Mouse (Mus musculus): Measurements from ENCODE around the gene BC005537.

Gene BC005537

DNA sequence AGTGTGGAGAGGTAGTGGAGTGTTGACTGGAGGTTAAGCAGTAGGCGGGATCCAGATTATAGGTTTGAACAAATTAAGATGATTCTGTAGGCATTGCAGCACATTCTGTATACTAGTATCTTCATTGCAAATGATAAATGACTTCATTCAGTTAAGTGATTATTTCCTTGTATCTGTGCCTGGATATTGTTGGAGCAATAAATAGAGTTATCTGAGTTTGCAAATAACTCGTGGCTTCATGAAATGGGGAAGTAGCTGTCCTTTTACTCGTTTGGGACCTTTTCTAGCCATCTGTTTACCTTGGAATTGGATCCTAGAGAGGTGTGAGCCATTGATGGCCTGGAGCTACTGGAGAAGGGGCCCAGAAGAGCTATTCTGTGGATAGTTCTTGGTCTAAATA is 38.4 kb downstream of the BC005537 start:
- DNase-seq (ENCODE audit: extremely low read depth, insufficient read length, low spot score), result no peak

- no peak for DNase-seq (ENCODE audit: extremely low read depth, insufficient read length, low spot score)
Measured at GRCm38 (mm10) chr13:24841702-24842101, 40.2 kb downstream of the BC005537 start.

- peak; percentile 16 for DNase-seq (ENCODE audit: extremely low read depth, insufficient read length, low spot score)
Measured at GRCm38 (mm10) chr13:24844983-24845955, 43.8 kb downstream of the BC005537 start, which contains the start of gene D130043K22Rik. Gene D130043K22Rik (plus strand): TSS chr13:24845135.

DNA sequence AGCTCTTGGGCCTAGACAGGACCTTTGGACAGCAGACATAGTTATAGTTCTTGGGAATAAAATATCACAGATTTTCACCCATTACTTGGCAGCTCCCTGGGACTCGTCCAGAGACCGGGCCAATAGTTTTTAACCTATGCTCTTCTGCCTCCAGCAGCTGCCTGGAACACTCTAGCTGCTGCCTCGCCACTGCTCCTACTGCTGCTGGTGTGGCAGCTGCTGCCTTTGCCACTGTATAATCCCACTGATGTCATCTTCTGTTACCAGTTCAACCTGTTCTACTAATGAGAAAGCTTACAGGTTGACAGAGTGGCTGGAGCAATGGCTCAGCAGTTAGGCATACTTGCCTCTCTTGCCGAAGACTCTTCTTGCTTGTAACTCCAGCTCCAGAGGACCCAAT is 47.9 kb downstream of the BC005537 start:
- DNase-seq (ENCODE audit: extremely low read depth, insufficient read length, low spot score), result no peak

- no peak for DNase-seq (ENCODE audit: extremely low read depth, insufficient read length, low spot score)
Measured at GRCm38 (mm10) chr13:24851989-24852388, 50.5 kb downstream of the BC005537 start.

DNA sequence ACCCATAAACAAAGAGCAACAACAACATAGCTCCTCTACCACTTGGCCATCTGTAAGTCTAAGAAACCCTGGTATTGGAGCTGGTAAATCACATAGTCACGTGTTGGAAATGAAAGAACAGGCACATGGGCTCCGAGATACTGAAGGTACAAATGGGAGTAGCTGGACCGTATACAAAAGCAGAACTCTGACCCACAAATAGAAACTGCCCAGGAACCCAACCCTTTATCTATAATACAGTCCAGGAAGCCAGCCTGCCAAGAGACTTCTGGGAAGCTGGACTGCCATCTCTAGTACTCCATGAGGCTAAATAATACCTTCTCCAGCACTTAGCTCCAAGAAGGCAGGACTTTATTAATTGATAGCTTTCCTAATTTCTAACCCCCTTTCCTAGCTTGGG is 51.1 kb downstream of the BC005537 start:
- DNase-seq (ENCODE audit: extremely low read depth, insufficient read length, low spot score), result no peak

DNA sequence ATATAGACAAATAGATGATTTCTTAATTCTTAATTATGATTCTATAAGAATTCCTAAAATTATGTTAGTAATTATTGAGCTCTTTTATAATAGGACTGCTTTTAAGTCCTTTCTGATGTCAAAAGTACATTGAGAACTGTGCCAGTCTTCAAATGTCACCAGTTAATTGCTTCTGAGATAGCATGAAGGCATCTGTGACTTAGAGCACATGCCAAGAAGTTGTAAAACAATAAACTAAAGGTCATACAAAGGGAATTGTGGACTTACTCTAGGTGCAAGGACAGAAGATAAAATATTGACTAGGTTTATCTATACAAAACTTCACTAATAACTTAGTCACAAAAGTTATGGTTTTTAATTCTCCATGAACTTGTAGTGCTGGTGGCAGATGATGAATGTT is 57.7 kb downstream of the BC005537 start:
- no peak for DNase-seq (ENCODE audit: extremely low read depth, insufficient read length, low spot score)

GRCm38 (mm10) chr13:24861084-24861483 is 59.6 kb downstream of the BC005537 start:
- DNase-seq (ENCODE audit: extremely low read depth, insufficient read length, low spot score), result no peak

DNA sequence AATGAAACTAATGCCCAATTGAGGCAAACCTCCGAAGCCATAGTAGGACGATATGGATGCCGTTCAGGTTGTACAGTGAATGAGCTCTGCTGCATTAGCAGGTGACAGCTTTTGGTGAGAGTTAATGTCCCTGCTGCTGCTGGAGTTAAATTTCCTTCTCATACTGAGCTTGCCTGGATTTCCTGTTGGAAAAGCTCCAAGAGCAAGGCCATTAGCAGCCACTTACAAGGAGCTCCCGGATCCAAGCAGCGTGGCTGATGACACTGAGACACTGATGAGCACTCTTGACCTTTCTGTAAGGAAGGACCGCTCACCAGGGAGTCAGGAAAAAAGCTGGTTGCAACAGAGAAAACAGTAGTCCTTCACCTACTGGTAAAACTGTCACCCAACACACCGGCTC is 60.6 kb downstream of the BC005537 start:
- DNase-seq (ENCODE audit: extremely low read depth, insufficient read length, low spot score), result no peak

DNA sequence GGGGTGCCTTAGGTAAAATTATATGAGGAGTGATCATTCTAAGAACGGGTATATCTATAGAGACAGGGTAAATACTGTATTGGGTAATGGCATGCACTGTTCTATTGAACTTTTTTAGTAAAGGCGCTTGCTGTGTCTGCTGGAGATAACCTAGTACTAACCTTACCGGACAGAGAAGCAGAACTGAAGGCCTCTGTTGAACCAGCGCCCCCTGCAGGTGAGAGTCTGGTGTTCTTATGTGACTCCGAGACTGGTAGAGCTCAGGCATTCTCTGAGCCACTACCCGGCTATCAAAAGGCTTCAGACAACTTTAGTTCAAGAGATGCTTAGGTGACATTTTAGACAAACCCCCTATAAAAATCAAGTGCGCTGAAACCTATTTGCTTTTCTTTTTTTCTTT is 61.1 kb downstream of the BC005537 start:
- DNase-seq (ENCODE audit: extremely low read depth, insufficient read length, low spot score), result no peak

Data from 3134 (cell line).